Mouse (Mus musculus) thymus, postnatal 36 days (tissue): ENCODE data around the gene Tenm3.
A peak's percentile ranks its signal among the peaks of the same experiment; 100 is the strongest.

Source experiments
- DNase-seq, 2 experiments: peaks; one replicate each; pipeline ENCODE4 v3.0.0; 2022; ENCODE audit warnings: mixed read lengths in 2 of 2

Tenm3 gene

DNA sequence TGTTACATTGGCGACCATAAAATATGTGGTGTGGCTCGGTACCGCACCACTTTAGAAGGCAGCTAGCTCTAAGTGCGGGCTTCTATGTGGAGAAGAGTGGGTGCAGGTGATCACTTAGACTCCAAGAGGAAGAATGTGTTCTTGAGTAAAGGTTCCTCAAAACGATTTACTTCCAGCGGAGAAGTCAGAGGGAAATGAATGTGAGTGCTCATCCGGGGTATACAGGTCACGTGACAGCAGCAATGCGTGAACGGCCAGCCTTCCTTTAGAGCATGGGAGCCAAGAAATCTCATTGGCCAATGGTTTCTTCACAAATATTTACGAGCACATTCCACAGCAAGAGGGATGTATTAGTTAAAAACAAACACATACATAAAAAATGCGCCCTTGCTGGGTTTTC, 404.3 kb downstream of the Tenm3 start:
- DNase-seq, result no peak

DNA sequence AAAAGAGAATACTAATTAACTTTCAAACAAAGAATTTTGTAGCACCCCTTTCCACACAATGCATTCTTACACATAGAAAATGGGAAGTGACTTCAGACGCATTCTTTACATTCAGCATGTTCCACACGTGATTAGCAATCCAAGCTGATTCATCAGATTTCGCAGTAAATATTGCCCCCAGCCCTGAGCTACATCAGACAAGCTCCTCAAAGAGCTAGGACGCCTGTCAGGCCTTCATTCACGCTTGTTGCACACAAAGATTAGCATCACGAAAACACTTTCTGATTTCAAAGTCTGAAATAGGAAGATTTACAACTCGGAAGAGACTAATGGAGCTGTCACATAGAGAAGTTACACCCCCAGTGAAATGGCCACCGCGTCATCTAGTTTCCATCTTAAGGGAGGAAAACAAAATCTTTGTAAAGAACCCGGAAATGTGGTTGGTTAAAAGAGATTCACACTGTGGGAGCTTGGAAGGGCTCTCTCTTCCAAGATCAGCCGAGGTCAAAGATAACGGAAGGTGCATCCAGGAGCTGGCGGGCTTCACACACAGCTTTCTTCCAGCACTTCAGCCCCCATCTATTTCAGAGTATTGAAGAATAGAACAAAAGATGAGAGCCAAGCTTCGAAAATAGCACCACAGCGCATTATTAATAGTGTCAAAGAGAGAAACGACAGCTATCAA, 406.1 kb downstream of the Tenm3 start:
- no peak for DNase-seq

DNA sequence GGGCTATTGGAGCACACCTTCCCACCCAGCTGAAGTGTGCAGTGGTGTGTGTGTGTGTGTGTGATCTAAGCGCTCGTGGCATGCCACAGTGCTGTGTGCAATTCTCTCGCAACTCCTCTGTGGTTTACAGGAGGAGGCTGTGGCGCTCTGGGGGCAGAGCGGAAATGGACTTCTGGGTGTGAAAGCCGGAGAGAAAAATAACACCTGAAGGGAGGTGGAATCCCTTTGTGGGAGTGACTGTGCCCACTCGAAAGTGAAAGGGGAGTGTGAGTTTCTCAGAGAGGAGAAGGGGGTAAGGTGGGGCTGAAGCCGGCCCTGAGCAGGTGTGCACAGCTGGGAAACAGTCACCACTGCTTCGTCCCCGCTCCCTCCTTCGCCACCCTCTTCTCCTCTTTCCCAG, 418.6 kb downstream of the Tenm3 start:
- peak; percentile 54 to 63 for DNase-seq

DNA sequence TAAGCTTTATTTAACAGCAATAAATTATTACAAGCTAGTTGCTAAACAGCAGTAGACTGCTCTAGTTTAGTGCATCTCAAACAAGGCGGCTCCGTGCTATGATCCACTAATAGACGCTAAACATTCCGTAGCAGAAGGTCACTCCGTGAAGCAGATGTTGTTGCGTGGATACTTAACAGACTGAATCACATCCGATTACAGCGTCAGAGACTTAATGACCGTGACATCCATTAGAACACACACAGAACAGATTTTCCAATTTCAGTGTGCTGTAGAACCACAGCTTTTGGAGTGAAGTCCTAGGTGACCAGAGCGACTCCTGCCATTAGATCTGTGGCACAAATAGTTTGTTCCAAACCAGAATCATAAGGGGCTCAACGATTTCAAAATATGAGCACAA, 426.0 kb downstream of the Tenm3 start:
- DNase-seq, result no peak

DNA sequence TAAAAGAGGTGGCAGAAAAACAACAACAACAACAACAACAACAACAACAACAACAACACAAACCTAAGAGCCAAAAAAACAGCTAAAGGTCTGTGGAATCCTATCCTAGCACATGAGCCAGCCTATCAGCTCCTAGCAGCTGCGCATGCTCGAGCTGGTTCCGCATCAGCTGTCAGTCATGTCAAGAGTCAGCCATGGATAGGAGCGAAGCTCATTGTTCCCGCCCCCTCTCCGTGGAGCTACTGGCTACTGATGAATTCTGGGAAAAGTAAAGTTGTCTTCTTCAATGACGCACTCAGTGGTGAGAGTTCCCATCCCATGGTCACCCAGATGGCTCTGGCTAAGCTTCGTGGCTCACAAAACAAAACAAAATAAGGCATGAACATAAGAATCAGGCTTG, 432.8 kb downstream of the Tenm3 start:
- DNase-seq, result no peak

DNA sequence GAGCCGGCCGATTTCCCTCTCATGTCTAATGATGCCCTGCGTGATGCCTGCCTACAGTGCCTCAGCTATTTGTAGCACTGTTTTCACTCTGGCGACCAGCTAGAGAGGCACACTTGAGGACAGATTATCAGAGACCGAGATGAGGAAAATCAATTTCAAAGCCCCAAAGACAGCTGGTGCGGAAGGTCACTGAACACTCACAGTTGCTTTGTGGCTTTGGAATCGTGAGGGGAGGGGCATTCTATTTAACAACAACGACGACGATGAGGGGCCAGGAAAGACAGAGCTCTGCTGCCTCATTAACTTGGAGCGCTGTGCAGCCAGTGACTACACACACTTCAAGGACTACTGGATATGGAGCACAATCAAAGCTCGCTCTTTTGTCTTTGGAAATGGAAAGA, 443.2 kb downstream of the Tenm3 start:
- no peak for DNase-seq

DNA sequence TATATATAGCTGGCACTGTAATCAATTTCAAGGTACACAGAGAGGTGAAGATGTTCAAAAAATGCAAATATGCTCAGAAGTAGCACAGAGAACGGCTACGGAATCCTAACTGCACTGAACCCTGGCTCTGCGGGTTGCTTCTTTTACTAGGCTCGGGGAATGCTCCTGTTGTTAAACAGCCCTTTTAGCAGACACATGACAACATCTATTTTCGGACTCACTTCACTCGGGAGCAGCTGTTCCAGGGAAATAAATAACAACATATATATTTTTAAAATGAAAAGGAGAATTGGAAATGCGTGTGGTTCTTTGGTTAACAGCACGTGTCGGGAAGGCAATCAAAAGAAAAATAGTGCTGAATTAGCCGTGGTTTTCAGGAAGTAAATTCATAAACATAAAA, 457.9 kb downstream of the Tenm3 start:
- no peak for DNase-seq

DNA sequence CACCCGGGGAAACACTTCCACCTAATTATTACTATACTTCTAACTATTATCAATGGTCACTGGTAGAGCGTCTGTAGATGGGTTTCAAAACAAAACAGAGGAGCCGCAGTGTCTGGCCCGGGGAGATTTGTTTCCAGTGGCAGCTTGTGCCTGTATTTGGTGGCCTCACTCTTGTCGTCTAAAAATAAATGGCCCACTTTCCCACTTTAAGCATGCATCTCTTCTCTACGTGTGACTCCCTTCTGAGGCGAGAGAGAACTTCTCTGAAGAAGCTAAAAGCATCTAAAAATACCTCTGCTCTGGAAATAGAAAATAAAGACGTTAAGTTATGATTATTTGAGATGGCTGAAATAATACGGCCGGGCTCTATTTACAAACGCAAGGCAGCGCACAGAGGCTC, 463.7 kb downstream of the Tenm3 start:
- no peak for DNase-seq

DNA sequence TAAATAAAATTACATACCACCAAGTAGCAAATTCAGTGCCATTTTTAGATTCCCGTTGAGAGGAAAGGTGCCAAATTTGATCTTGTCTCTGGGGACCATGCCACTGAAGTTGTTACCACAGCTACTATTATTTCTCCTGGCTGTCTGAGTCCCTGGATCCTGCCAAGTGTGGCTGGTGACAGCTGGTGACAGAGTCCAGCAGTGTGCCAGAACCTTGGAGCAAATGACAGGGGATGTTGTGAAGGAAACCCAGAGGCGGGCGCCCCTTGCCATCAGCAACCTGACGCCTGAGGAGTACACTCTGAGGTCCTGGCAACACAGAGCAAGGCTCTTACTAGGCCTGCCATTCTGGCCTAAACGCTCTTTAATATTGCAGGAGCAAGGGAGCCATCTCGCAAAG, 467.0 kb downstream of the Tenm3 start:
- no peak for DNase-seq

DNA sequence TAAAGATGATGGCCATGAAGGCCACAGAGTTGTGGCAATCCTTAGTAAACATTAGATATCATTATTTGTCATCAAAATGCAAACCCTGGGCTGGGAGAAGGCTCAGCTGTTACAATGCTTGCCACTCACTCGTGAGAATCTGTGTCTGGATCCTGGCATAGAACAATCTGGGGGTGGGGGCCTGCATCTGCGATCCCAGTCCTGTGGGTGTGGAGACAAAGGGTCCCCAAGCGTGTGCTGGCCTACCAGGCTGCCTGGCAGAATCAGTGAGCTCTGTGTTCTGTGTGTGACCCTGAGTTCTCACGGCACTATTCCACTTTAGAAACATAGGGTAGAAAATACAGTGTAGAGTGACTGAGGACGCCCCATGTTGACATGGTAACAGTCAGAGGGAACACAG, 468.6 kb downstream of the Tenm3 start:
- no peak for DNase-seq

DNA sequence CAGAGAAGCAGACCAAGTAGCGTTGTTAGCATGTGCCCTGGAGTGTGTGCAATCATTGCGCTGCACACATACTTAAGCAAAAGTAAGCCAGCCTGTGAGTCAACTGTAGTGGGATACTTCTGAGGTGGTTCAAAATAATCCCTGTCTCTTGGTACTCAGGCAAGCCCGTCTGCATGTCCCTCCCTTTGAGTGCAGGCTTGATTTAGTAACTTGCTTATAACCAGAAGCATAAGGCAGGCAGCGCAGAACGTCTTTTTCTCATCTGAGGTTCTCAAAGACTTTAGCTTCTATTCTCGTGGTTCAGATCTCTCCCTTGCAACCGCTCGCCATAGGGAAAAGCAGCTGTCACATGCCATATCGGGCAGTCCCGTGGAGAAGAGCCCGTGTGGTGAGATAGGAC, 470.3 kb downstream of the Tenm3 start:
- DNase-seq, result no peak

DNA sequence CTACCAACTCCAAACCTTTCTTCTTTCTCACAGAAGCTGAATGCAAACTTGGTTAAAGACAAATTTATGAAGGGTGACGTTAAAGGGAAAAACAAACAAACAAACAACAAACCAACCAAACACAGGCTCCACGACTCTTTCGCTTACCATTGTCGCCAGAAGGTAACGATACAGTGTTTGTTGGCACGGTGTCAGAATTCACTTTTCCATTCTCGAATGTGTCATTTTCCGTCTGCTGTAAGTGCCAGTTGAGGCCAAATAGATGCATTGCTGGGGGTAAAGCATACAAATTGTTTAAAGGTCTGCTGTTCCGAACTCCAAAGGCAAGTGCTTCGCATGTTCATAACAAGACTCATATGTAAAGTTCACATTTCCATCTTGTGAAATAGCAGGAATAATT, 476.6 kb downstream of the Tenm3 start:
- no peak for DNase-seq

DNA sequence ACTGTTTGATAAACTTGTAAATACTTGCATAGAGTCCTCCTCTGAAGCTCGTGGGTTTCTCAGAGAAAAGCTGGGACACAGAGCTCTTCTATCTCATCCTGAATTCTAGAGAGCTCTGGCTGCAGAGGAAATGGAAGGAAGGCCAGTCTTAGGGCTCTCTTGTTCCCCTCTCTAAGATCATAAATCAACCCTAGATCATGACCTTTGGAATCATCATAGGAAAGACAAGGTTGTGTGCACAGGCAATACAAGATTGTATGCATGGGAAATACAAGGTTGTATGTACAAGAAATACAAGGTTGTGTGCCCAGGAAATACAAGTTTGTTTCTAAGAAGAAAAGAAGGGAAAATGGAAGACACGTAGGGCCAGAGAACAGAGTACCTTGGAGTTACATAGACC, 486.9 kb downstream of the Tenm3 start:
- no peak for DNase-seq

DNA sequence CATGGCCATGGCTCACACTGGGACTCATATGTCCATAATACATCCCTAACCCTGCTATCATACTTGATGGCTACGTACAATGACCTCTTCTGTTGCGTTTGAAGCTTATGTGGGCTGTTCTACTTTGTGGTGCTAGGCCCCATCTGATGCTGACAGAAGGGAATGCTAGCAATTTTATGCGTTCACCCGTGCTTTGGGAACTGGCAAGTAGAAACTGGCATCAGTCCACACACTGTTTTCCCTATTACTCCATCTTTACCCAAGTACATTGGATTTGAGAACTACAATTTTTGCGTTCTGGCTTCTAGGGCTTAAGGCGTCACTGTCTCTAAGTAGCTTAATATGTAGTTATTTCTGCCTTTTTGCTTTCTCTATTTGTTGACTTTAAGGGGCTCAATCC, 490.3 kb downstream of the Tenm3 start:
- no peak for DNase-seq

DNA sequence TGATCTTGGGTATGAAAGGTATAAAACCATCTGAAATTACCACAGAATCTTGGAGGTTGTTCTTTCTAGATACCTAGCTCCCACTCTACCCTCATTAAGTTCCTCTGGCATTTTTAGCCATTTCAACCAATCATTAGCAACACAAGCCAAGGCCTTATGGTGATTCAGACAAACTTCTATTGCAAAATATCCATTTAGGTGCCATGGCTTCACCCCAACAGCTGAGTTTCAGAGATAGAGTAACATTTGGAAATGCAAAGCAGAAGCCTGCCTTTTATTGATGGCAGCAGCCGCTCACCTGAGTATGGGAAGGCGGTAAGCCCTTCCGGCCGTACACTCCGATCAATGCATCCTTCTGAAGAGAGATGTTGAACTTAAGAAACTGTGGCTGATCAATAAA, 494.9 kb downstream of the Tenm3 start:
- no peak for DNase-seq

DNA sequence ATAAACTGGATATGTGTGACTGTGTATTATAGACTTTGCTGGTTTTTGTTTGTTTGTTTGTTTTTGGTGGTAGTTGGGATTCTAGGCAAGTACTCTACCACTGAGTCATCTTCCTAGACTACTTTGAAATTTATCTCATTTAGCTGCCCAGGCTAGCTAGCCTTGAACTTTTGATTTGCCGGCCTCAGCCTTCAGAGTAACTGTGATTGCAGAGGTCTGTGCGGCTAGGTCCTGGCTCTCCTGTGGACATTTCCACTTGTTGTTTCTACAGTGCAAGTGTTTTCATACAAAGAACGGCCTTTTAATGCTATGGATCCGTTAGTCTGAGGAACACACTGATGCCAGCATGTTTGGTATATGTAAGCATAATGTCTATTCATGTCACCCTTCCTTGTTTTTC, 495.4 kb downstream of the Tenm3 start:
- no peak for DNase-seq

DNA sequence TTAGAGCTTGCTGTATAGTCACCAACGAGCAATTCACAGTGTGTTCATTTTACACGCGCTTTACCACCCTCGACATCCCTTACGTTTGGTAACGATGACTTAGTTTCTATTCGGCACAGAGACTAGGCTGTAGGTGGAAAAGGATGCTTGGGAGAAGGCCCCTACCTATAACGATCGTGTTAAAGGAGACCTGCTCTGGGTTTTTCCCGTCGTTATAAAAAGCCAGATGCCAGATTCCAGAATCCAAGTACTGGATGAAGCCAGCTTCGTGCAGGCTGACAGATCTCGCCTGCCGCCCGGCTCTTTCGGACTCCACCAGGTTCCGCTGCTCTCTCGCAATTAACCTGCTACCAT, 500.7 kb downstream of the Tenm3 start:
- DNase-seq, result no peak

DNA sequence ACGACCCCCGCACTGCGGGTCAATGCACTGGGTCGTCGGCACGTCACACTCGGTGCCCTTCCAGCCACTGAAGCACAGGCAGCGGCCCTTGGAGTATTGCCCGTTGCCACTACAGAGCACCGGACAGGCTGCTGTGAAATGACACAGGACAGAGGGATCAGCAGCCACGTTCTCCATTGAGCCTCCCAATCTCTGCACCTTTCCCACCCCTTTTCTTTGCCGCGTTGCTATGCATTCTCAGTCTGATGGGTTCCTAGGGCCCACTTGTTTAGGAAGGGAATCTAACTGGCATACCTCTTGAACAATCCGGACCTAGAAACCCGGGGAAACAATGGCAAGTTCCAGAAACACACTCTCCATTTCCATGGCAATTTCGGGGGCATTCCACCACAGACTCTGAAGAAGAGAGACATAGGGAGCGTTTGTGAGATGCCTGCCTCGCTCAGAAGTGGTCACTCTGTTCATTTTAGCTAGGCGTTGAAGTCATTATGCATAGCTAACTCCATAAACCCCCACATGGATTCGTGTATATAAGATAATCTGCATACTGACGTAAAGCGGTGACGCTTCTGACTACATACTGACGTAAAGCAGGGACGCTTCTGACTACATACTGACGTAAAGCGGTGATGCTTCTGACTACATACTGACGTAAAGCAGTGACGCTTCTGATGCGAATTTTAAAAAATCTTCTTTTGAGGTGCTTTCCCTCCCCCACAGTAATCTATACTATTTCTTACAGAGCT, 501.3 kb downstream of the Tenm3 start:
- DNase-seq, result no peak

DNA sequence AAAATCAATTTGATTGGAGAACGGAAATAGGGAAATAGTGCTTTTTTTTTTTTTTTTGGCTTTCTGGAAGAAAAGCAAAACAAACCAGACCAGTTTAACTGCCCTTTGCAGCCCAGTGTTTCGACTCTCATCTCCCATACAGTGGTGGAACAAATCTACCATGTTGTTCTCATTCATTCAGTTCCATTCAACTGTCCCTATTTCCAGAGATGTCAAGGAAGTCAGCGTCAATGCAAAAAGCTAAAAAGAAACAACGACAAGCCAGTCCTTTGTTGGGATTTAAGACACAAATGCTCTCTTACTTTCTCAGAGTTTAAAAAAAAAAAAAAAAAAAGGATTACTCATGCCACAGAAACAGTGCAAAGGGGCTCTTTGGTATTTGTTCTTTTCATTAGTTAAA, 502.1 kb downstream of the Tenm3 start:
- DNase-seq, result no peak

DNA sequence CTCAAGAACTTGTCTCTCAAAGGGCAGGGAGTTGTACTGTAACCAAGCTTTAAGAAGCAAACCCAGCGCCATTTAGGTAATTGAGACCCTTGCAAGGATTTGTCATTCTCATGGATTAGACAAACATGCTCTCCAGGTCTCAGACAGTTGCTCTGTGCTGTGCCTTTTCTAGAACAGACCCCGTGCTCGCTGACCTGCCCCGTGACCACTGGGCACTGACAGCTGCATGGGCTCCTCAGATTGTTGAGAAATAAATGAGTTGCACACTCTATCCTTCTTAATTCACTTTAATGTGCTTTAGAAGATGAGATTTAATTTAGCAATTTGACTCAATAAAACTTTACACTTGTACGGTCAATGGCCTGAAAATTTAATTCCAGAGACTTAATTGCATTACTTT, 502.5 kb downstream of the Tenm3 start:
- DNase-seq, result no peak

DNA sequence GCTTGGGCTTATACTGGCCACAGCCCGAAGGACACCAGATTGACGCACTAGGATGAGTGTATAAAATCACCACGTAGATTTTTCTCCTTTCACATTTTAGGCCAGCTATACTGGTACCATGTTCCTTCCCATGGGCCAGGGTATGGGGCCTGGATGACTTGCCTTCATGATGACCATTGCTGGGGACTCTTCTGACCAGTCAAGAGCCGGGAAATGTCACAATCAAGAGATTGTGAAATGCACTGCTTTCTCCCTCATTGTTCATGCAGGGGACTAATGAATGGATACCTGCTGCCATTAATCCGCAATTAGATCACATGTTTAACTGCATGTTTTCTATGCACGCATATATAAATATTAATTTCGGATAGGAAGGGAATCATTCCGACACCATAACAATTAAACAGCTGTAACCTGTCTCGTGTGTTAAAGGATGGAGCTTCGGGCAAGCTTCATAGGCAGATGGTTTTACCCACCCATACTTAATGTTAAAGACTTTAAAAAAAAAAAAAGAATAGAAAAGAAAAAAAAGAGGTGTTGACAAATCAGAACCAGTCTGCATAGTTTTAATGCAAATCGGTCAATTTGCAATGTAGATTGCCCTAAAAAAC, 521.0 kb downstream of the Tenm3 start:
- no peak for DNase-seq

DNA sequence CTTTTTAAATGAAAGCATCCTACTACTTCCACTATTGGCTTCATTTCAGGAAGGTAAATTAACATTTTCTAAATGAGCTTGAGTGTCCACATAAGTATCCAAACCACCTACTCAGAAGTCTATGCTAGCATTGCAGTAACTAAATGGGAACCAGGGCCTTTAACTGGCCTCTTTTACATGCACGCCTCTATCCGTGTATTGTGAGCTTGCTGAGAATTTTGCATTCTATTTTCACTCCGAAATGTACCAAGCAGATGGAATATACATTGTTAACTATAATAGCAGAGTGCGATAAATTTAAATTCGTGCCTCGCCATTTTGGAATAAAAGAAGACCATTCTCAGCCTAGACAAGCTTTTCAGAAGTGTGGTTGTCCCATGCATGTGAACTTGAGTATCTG, 521.5 kb downstream of the Tenm3 start:
- DNase-seq, result no peak

DNA sequence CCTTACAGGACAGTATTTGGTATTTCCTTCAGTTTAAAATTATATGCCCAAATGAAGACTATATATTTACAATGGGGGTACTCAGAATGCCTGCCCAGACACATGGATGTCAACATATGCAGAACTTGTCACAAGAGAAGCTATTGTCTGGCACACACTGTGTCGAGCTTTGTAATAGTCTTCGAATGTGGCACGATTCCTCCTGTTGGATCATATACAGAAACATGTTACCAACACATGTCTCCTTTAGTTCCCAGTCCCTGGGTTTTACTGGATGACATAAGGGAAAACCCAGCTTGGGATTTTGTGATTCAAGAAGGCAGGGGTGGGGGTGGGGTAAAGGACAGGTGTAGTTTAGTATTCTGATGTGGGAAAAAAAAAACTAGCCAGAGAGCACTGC, 524.1 kb downstream of the Tenm3 start:
- no peak for DNase-seq

DNA sequence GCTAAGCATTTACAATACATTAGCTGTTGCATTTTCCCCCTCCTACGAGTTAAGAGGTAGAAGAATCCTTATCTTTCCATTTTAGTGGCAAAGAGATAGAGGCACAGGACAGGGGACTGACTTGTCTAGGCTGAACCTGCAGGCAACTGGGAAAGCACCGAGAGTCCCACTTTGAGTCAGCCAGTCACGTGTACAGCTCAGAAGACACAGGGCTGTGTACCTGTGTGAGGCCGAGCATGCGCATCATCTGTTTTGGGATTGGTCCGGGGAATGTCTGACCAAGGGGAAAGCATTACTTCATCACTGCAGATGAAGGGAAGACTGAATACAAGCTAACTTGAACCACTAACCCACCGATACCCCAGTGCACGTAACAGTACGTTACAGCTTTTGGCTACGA, 526.3 kb downstream of the Tenm3 start:
- no peak for DNase-seq

DNA sequence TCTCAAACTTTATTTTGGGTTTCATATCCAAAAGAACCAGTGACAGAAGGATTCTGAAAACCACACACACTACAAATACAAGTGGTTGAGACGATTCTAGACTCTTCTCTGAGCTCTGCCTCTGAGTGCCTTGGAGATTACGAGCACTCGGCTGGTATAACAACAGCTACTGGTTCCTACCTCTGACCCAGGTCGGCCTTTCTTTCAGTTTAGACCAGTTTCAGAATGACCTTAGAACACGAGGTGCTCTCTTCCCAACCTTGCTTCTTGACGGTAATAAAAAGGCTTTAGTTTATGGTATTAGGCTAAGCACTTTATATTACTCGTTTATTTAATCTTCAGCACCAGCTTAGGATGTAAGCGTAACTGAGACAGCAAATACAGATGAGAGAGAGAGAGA, 528.1 kb downstream of the Tenm3 start:
- DNase-seq, result no peak
